Mouse (Mus musculus) olfactory bulb, adult 2 months (tissue): ENCODE measurements around the gene Atp13a3.

ENCODE experiments used
- CTCF ChIP-seq: fragments of 200-500 bp; IDR thresholded peaks from 2 replicates; pipeline ENCODE4 v1.5.1; 2012; ENCODE audit warnings: low read depth, mild to moderate bottlenecking, low read length, moderate library complexity; ENCODE audit not compliant: insufficient read depth
- POLR2A ChIP-seq: fragments of 200-500 bp; IDR thresholded peaks from 2 replicates; pipeline ENCODE4 v1.6.1; 2012; ENCODE audit warnings: mild to moderate bottlenecking, low read depth, low read length, moderate library complexity; ENCODE audit not compliant: insufficient read depth

DNA sequence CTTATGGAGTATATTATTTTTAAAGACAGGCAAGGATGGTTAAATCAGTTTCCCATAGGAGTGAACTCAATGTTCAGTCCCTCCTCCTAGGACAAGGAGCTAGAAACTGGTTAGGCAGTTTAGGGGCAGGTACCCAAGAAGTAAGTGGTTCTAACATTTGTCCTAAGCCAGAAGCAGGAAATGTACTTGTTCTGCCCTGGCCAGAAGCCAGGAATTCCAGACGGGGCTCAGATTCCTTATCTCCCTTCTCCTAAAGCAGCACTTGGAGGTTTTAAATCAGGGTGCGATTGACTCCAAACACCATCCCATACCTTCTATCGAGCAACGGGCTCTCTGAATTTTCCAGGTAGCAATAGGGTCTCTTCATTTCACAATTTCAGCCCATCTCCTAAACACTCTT is 29.6 kb upstream of the Atp13a3 start:
- no peak for TF ChIP-seq CTCF
- no peak for TF ChIP-seq POLR2A
